Mouse (Mus musculus): ENCODE measurements at regions not wholly inside any gene's neighbourhood (a gene's known extent, or its start where the extent isn't known, plus 50 kb on each side); places are given as distances from the start of the nearest gene placed in this dataset.

DNA sequence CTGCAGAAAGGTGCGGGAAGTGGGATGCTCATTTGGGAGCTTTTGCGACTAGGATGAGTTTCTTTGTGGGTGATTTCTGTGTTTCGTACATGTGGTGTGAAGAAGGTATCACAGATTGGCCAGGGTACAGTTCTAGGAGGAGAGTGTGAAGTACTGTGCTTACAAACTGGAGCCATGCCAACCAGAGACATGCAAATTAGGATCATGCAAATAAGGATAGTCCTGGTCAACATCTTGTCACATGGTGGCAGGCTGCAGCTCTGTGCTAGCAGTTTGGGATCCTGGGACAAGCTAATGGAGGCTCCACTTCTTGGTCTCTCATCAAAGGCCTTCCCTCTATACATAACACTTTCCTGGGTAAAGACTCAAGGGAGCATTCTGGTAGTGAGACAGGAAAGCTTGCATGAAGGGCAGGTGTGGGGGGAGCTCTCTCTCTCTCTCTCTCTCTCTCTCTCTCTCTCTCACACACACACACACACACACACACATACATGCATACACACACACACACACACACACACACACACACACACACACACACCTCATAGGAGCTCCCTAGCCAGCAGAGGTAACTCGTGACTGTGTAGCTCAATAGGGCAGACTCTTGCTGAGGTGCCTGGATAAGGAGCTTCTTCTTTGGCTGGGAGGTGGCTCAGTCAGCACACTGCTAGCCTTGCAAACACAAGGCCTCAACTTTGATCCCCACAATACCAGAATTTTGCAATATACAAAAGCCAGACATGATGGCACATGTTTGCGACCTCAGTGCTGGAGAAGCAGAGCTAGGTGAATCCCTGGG lies 177.1 kb upstream of the Ctnnb1 start:
- no peak for TF ChIP-seq ZKSCAN1 (IDR thresholded peaks at IDR 0.05; ENCODE audit: low read depth, low read length)
- no peak for TF ChIP-seq CTCF (IDR thresholded peaks at IDR 0.05 in 2 of 3, conservative IDR thresholded peaks at IDR 0.05 in 1 of 3; ENCODE audit: control insufficient read depth in 1 of 3, insufficient read depth in 1 of 3, low read depth in 2 of 3, low read length in 3 of 3, poor library complexity in 1 of 3, severe bottlenecking in 1 of 3)
- TF ChIP-seq SMC3 (IDR thresholded peaks at IDR 0.05; ENCODE audit: low read depth, low read length), result no peak
- TF ChIP-seq NELFE (IDR thresholded peaks at IDR 0.05; ENCODE audit: low read depth, low read length), result no peak
- TF ChIP-seq HCFC1 (IDR thresholded peaks at IDR 0.05; ENCODE audit: low read depth, low read length), result no peak
- no peak for TF ChIP-seq JUND (IDR thresholded peaks at IDR 0.05; ENCODE audit: low read depth, low read length)
- no peak for TF ChIP-seq ELF1 (IDR thresholded peaks at IDR 0.05; ENCODE audit: low read depth, low read length)
- TF ChIP-seq MXI1 (IDR thresholded peaks at IDR 0.05; ENCODE audit: low read depth, low read length), result no peak
- TF ChIP-seq ETS1 (IDR thresholded peaks at IDR 0.05; ENCODE audit: low read depth, low read length), result no peak
- no peak for TF ChIP-seq USF1 (IDR thresholded peaks at IDR 0.05; ENCODE audit: low read depth, low read length)
- no peak for TF ChIP-seq SIN3A (IDR thresholded peaks at IDR 0.05; ENCODE audit: low read length)
